Mouse (Mus musculus) thymus, adult 2 months (tissue): ENCODE measurements around the gene Slc41a3.

Experiments
- CTCF ChIP-seq: fragments of 200-500 bp; IDR thresholded peaks from 2 replicates; pipeline ENCODE4 v1.5.1; 2012; ENCODE audit warnings: mild to moderate bottlenecking, control low read depth, low read length, moderate library complexity, borderline replicate concordance; ENCODE audit not compliant: control insufficient read depth, poor library complexity, insufficient read depth; ENCODE audit errors: extremely low read depth
- POLR2A ChIP-seq: fragments of 200-500 bp; IDR thresholded peaks from 2 replicates; pipeline ENCODE4 v1.6.1; 2012; ENCODE audit warnings: mild to moderate bottlenecking, low read length, control low read depth, moderate library complexity; ENCODE audit not compliant: control insufficient read depth, poor library complexity, insufficient read depth; ENCODE audit errors: extremely low read depth

- TF ChIP-seq CTCF (no peak), POLR2A (no peak)
These were observed 34.1 kb upstream of the Slc41a3 start for GRCm38 (mm10) chr6:90570392-90570791.
